Mouse (Mus musculus) cerebellum, postnatal 36 days (tissue): Measurements from ENCODE around the gene Tnp2.
A peak's percentile ranks its signal among the peaks of the same experiment; 100 is the strongest.

Source experiments
- DNase-seq, 2 experiments: peaks; one replicate each; pipeline ENCODE4 v3.0.0; 2021 to 2022; ENCODE audit warnings: mixed read lengths in 2 of 2

Tnp2 gene

GRCm38 (mm10) chr16:10787548-10788058, 857 bp downstream of the Tnp2 start:
- no peak for DNase-seq

GRCm38 (mm10) chr16:10786782-10787547, 1.5 kb downstream of the Tnp2 start:
- DNase-seq, result no peak

- peak; percentile 81 to 86 for DNase-seq
Measured at GRCm38 (mm10) chr16:10786288-10786687, 2.2 kb downstream of the Tnp2 start.

- peak; percentile 65 to 66 for DNase-seq
Measured at GRCm38 (mm10) chr16:10785371-10786231, 2.9 kb downstream of the Tnp2 start, which contains the start of gene Socs1. Socs1 (minus strand) TSS chr16:10785536.

- DNase-seq, result peak; percentile 86 to 88
Measured at GRCm38 (mm10) chr16:10784793-10785370, 3.6 kb downstream of the Tnp2 start.

- DNase-seq, result peak; percentile 27 to 33
Measured at GRCm38 (mm10) chr16:10783883-10784792, 4.3 kb downstream of the Tnp2 start.

- no peak for DNase-seq
Measured at GRCm38 (mm10) chr16:10783451-10783850, 5.0 kb downstream of the Tnp2 start.

GRCm38 (mm10) chr16:10783152-10783434, 5.4 kb downstream of the Tnp2 start:
- DNase-seq, result no peak

GRCm38 (mm10) chr16:10782377-10783151, 5.9 kb downstream of the Tnp2 start:
- no peak for DNase-seq

- DNase-seq, result no peak
Measured at GRCm38 (mm10) chr16:10781862-10782371, 6.5 kb downstream of the Tnp2 start.

- DNase-seq, result no peak
Measured at GRCm38 (mm10) chr16:10780631-10781120, 7.8 kb downstream of the Tnp2 start.

GRCm38 (mm10) chr16:10777579-10778160, 10.8 kb downstream of the Tnp2 start:
- no peak for DNase-seq

GRCm38 (mm10) chr16:10776322-10776721, 12.1 kb downstream of the Tnp2 start:
- DNase-seq, result no peak

- DNase-seq, result no peak
Measured at GRCm38 (mm10) chr16:10774726-10775125, 13.7 kb downstream of the Tnp2 start.

- DNase-seq, result no peak
Measured at GRCm38 (mm10) chr16:10773543-10773942, 14.9 kb downstream of the Tnp2 start.

GRCm38 (mm10) chr16:10771769-10772510, 16.5 kb downstream of the Tnp2 start:
- no peak for DNase-seq

- no peak for DNase-seq
Measured at GRCm38 (mm10) chr16:10770531-10771325, 17.7 kb downstream of the Tnp2 start.

- no peak for DNase-seq
Measured at GRCm38 (mm10) chr16:10769661-10770060, 18.8 kb downstream of the Tnp2 start.

GRCm38 (mm10) chr16:10768821-10769220, 19.6 kb downstream of the Tnp2 start:
- no peak for DNase-seq
